Mouse (Mus musculus) limb, embryonic 12.5 days (tissue): ENCODE measurements around the gene Tmem206. TPM values are rescaled to one million over a fixed set of nuclear protein-coding genes. Genes with fewer than 3 reads are reported as not detected.

Source experiments
- ATAC-seq: fragments of 200-750 bp; cut with Nextera tagmentation; 2 replicates; pipeline ENCODE4 v1.8.0; 2017; ENCODE audit warnings: low read depth, moderate TSS enrichment; ENCODE audit not compliant: insufficient number of reproducible peaks, insufficient read depth, low FRiP score, low TSS enrichment
- H3K27ac ChIP-seq: fragments of 300-500 bp; sonication (generic); 2 replicates; pipeline ENCODE4 v1.5.1; 2016; ENCODE audit warnings: mild to moderate bottlenecking, moderate library complexity
- H3K27me3 ChIP-seq: fragments of 300-500 bp; sonication (generic); 2 replicates; pipeline ENCODE4 v1.6.1; 2016; ENCODE audit warnings: mild to moderate bottlenecking, moderate library complexity
- H3K36me3 ChIP-seq: fragments of 300-500 bp; sonication (generic); 2 replicates; pipeline ENCODE4 v1.6.1; 2016; ENCODE audit warnings: mild to moderate bottlenecking, moderate library complexity
- H3K4me1 ChIP-seq: fragments of 300-500 bp; sonication (generic); replicated peaks from 2 replicates; pipeline ENCODE4 v1.6.1; 2016
- H3K4me2 ChIP-seq: fragments of 300-500 bp; sonication (generic); 2 replicates; pipeline ENCODE4 v1.6.1; 2016; ENCODE audit warnings: mild to moderate bottlenecking, moderate library complexity
- H3K4me3 ChIP-seq: fragments of 300-500 bp; sonication (generic); replicated peaks from 2 replicates; pipeline ENCODE4 v1.5.1; 2016; ENCODE audit warnings: mild to moderate bottlenecking
- H3K9ac ChIP-seq: fragments of 300-500 bp; sonication (generic); replicated peaks from 2 replicates; pipeline ENCODE4 v1.6.1; 2016; ENCODE audit warnings: mild to moderate bottlenecking, moderate library complexity
- H3K9me3 ChIP-seq: fragments of 300-500 bp; sonication (generic); 2 replicates; pipeline ENCODE4 v1.6.1; 2016; ENCODE audit warnings: mild to moderate bottlenecking, moderate library complexity
- WGBS: fragments of 180-500 bp; shearing (Covaris S2); methylation state at CpG from one replicate; pipeline ENCODE4 v1.1.7; 2016; 5-methylcytosine and 5-hydroxymethylcytosine counted together
- polyA plus RNA-seq: library from polyadenylated mRNA; unstranded; fragments of >200 nt; fragmentation: Nextera tagmentation; extraction: Ambion mirVana; gene quantifications from 2 replicates; pipeline ENCODE4 v1.2.1, GENCODE M21; 2016

Gene Tmem206
- polyA plus RNA-seq, 1 experiment from 2014 or later, result 23.8 TPM

DNA sequence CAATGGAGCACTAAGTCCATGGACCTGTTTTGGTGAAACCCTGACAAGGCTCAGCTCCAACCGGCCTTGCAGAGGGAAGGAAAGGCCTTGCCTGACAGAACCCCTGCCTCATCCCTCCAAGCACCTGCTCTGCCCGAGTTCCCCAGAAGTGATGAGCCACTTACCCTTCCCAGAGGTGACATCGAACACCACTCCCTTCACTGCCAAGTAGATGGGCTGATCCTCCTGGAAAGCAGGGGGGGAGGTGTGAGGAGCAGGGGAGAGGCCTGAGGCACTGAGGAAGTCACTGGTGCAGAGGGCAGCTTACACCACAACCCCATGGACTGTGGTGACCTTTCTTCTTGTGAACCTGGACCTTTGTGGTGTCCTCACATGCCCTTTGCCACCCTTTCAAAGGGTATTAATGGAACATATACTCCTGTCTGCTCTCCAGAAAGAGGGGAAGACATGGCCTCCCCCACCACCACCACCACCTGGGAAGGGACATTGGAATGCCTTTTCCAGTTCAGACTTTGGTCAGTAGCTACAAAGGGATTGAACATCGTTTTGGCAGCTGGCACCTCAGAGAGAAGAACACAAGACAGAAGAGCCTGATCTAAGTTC lies 14.3 kb upstream of the Tmem206 start:
- Histone ChIP-seq H3K4me1 (no peaks in the 10 kb centered on the region), H3K36me3 (peaks cover 12% of the 10 kb centered on the region), H3K27ac (no peak overlapping the region), H3K4me3 (no peak overlapping the region), H3K9me3 (no peaks in the 10 kb centered on the region), H3K9ac (no peak overlapping the region), H3K27me3 (no peaks in the 10 kb centered on the region), H3K4me2 (no peak overlapping the region)
- no peak for ATAC-seq
- WGBS, result 75% methylated on average over 4 of the region's 4 CpGs

DNA sequence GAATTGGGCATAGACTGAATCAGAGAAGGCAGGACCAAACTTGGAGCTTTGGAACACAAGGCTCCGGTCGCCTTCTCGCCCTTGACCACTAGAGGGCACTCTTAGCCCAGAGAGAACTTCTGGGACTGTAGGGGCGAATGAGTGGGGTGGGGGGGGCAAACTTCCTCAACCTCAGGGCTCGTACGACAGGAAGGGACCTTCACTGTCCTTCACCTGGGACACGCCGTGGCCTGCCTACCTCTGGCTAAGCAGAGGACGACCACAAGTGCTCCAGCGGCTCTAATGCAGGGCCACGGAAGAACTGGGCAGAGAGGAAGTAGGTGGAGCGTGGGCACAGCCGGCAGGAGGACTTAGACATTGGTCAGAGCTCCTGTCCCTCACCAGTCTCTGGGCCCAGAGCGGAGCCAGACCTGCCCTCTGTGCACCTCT lies 13.2 kb upstream of the Tmem206 start:
- WGBS, result 2% methylated on average over 14 of the region's 14 CpGs

DNA sequence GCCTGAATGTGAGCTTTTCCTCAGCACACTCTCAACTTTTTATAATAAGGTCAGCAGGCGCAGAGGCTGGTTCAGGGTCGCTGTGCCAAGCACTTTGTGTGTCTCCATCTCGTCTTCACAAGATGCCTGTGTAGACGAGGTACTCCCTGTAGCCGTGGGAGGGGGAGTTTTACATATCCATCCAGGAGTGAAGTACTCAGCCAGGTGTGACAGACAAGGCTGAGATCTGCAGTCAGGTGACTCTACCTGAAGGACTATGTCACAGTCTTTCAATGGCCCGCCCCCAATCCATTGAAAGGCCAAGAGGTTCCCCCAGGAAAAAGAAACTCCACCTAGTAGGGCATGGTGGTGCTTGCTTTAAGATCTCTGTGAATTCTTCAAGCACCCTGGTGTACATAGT lies 12.6 kb upstream of the Tmem206 start:
- Histone ChIP-seq H3K9ac (peak overlapping the region; percentile 69; the same call in 1 of the 2 replicates), H3K9me3 (no peaks in the 10 kb centered on the region), H3K4me3 (peak overlapping the region; percentile 56), H3K4me2 (peak overlapping the region; percentile 58), H3K36me3 (peaks cover 6% of the 10 kb centered on the region), H3K27me3 (no peaks in the 10 kb centered on the region), H3K27ac (no peak overlapping the region), H3K4me1 (peaks cover 8% of the 10 kb centered on the region; the same call in 1 of the 2 replicates)
- WGBS, result 77% methylated on average over 6 of the region's 6 CpGs
- no peak for ATAC-seq

More for the DNA sequence above, 13.2 kb upstream of the Tmem206 start:
- Histone ChIP-seq H3K4me1 (peaks cover 6% of the 10 kb centered on the region; the same call in 1 of the 2 replicates), H3K27me3 (no peaks in the 10 kb centered on the region), H3K36me3 (peaks cover 11% of the 10 kb centered on the region), H3K4me2 (peak overlapping the region; percentile 58), H3K27ac (peak overlapping the region; percentile 64; the same call in 1 of the 2 replicates), H3K9ac (peak overlapping the region; percentile 69), H3K4me3 (peak overlapping the region; percentile 56), H3K9me3 (no peaks in the 10 kb centered on the region)
- peak; percentile 89 for ATAC-seq

DNA sequence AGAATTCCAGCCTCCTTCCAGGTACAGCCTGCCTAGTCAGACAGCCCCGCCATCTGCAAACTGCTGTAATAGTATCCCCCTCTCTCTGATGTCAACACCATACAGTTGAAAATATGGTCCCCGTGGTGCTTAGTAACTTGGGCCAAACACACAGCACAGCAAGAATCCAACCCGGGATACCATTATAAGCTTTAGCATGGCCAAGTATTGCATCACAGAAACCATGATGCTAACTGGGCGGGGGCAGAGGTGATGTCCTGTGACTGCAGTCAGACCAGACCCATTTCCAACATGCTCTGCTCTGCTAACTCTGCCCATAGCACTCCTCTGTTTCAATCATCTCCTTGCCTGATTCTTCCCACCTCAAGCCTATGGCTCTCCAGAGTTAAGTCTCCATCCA lies 11.8 kb upstream of the Tmem206 start:
- no peak overlapping the region for H3K9ac ChIP-seq
- H3K9me3 ChIP-seq, result no peaks in the 10 kb centered on the region
- no peaks in the 10 kb centered on the region for H3K27me3 ChIP-seq
- peaks cover 8% of the 10 kb centered on the region; the same call in 1 of the 2 replicates for H3K4me1 ChIP-seq
- peaks cover 4% of the 10 kb centered on the region; the same call in 1 of the 2 replicates for H3K36me3 ChIP-seq
- no peak for ATAC-seq
- no peak overlapping the region for H3K4me3 ChIP-seq
- H3K27ac ChIP-seq, result no peak overlapping the region
- WGBS, result 67% methylated on average over 4 of the region's 4 CpGs
- no peak overlapping the region for H3K4me2 ChIP-seq

DNA sequence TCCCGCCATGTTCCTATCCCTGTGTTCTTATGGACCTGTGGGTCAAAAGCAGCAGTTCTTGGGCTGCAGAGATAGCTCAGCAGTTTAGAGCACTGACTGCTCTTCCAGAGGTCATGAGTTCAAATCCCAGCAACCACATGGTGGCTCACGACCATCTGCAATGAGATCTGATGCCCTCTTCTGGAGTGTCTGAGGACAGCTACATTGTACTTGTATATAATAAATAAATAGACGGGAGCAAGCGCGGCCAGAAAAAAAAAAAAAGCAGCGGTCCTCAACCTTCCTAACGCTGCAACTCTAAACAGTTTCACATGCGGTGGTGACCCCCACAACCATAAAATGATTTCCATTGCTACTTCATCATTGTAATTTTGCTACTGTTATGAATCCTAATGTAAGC lies 8.9 kb upstream of the Tmem206 start:
- Histone ChIP-seq H3K36me3 (no peaks in the 10 kb centered on the region), H3K4me2 (peak overlapping the region; percentile 69), H3K9ac (no peak overlapping the region), H3K27me3 (no peaks in the 10 kb centered on the region), H3K4me1 (peaks cover 8% of the 10 kb centered on the region; the same call in 1 of the 2 replicates), H3K27ac (no peak overlapping the region), H3K4me3 (peak overlapping the region; percentile 83; the same call in 1 of the 2 replicates), H3K9me3 (no peaks in the 10 kb centered on the region)
- no peak for ATAC-seq
- 88% methylated on average over 8 of the region's 8 CpGs for WGBS

DNA sequence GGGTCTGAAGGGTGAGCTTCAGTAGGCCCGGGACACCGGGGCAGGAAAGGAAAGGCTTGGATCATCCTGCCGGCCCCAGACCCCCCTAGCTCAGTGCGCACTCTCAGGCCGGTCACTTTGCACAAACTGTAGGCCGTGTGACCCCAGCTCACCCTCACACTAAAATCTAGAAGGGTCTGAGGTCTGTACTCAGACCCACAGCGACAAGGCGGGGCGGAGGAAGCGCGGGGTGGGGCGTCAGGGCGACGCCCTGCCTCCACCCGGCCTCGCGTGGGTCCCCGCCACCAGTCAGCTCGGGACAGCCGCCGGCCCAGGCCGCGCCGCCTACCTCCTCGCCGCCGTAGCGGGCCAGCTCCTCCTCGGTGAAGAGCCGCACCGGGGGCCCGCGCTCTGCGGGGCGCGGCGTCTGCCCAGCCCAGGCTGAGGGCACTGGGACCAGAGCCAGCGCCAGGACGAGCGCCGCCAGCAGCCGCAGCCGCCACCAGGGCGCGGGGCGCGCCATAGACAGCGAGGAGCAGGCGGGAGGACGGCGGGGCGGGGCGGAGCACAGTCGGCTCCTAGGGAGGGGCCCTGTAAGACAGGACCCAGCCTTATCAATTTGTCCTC lies 8.0 kb upstream of the Tmem206 start, which contains the start of gene Nenf:
TSS of gene Nenf (minus strand) at position 604 of the 606 bp plus-strand sequence.
- H3K27ac ChIP-seq, result peak within 1 kb of the TSS; percentile 78
- ATAC-seq, result peak; percentile 80
- H3K4me2 ChIP-seq, result peak within 1 kb of the TSS; percentile 69
- no peaks in the 10 kb centered on the region for H3K9me3 ChIP-seq
- WGBS, result under 1% methylated on average over 53 of the region's 54 CpGs
- H3K36me3 ChIP-seq, result no peaks in the 10 kb centered on the region
- peak within 1 kb of the TSS; percentile 98 for H3K9ac ChIP-seq
- H3K27me3 ChIP-seq, result no peaks in the 10 kb centered on the region
- peak within 1 kb of the TSS; percentile 83 for H3K4me3 ChIP-seq
- peaks cover 8% of the 10 kb centered on the region; the same call in 1 of the 2 replicates for H3K4me1 ChIP-seq

DNA sequence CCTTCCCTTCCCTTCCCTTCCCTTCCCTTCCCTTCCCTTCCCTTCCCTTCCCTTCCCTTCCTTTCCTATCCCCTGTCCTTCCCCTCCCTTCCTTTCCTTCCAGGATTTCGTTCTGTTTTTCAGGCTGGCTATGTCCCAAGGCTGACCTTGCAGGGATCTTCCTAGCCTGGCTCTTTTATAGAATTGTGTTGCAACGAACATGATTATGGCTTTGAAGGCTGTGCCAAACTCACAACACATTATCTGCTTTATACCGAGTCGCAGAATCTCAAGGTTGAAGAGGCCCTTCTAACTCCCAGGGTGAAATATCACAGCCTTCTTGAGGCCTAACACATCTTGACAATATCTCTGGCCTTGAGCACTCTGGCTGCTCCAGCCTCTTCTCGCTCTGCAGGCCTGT lies 7.0 kb upstream of the Tmem206 start:
- Histone ChIP-seq H3K9me3 (no peaks in the 10 kb centered on the region), H3K9ac (no peak overlapping the region), H3K4me1 (peaks cover 8% of the 10 kb centered on the region; the same call in 1 of the 2 replicates), H3K36me3 (no peaks in the 10 kb centered on the region), H3K4me3 (no peak overlapping the region), H3K27ac (peak overlapping the region; percentile 3; the same call in 1 of the 2 replicates), H3K27me3 (no peaks in the 10 kb centered on the region), H3K4me2 (no peak overlapping the region)
- no peak for ATAC-seq
- 84% methylated on average over 5 of the region's 5 CpGs for WGBS

DNA sequence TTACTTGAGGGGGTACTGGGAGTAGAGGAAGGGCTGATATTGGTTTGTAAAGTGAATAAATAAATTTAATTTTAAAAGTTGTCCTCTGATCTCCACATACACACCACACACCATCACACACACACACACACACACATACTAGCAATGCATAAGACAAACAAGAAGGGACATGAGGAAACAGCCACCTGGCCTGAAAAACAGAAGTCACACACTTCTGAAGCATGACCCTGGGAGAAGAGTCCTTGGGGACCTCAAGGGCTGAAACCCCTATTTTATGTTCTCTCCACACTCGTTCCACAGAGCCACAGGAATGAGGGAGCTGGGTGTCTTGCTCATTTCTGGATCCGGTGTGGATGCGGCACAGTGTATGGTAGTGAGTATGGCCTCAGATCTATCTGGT lies 2.3 kb upstream of the Tmem206 start:
- 85% methylated on average over 3 of the region's 3 CpGs for WGBS
- ATAC-seq, result no peak
- H3K9me3 ChIP-seq, result no peaks in the 10 kb centered on the region

DNA sequence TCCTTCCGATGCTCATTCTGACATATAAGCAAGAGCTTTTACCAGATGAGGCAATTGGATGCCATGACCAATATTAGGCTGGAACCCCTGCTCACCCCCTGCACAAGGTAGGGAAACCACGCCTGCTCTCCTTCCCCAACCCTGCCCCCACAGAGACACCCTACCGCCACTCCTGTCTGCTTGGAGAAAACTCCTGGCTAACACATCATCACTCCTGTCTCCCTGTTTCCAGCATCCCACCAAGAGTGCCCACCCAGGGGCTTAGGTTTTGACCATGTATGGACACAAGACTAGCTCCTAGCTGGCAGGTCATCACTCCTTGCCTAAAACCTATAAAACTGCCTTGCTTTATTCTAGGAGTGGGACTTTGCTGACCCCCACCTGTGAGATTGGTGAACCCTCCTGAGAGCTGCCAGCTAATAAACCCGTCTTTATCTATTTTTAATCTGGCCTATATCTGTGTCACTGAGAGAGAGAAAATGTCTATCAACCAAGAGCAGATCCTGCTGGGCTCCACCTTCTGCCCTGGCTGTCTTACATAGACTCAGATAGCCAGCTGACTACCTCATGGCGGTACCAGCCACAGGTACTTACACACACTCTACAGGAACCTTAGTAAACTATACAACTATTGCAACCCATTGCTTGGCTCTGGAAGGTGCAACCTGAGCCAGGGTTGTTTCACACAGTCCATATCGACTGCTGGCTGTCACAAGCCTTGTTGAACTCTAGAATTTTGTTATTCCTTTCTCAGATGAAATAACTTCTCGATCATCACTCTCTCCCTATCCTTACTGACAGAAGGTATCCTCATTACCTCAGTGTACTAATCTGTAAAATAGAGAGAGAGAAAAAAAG lies 750 bp upstream of the Tmem206 start:
- no peak; the same call in 1 of the 2 replicates for ATAC-seq
- Histone ChIP-seq H3K27me3 (no peaks in the 10 kb centered on the region), H3K9ac (no peak overlapping the region), H3K27ac (no peak overlapping the region), H3K4me1 (peaks cover 20% of the 10 kb centered on the region; the same call in 1 of the 2 replicates), H3K36me3 (peaks cover 8% of the 10 kb centered on the region; the same call in 1 of the 2 replicates), H3K4me2 (peak overlapping the region; percentile 88), H3K4me3 (peak overlapping the region; percentile 87), H3K9me3 (no peaks in the 10 kb centered on the region)
- 85% methylated on average over 7 of the region's 7 CpGs for WGBS

More for the DNA sequence above, 2.3 kb upstream of the Tmem206 start:
- H3K27me3 ChIP-seq, result no peaks in the 10 kb centered on the region
- no peak overlapping the region for H3K4me2 ChIP-seq
- H3K4me3 ChIP-seq, result no peak overlapping the region
- H3K27ac ChIP-seq, result no peak overlapping the region
- H3K9ac ChIP-seq, result no peak overlapping the region
- H3K36me3 ChIP-seq, result peaks cover 2% of the 10 kb centered on the region; the same call in 1 of the 2 replicates
- H3K4me1 ChIP-seq, result peaks cover 17% of the 10 kb centered on the region; the same call in 1 of the 2 replicates

DNA sequence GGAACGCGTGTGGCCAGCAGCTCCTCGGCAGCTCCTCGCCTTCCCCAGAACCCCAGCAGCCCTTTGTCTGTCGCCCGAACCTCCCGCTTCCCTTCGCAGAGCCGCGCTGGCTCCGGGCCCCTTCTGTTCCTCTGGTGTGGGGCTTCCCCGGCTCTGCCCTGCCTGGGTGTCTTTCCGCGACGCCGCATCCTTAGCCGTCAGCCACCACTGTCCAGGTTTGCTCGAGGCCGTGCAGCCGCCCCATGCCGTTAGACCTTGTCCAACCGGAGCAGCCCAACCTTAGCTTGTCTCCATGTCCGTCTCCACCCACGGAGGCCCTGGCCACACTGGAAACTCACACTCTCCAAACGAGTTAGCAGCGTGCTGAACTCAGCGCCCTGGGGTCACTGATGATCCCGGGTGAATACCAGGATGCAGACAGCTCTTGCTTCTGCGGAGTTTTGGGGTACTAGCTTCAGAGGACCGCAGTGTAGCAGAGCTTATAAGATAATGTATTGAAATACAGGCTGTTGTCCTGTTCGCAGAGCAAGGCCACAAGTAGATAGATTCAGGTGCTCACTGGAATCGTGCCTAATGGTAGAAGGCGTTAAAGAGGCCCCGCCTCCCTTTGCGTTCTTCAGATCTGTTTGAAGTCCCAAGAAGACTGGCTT lies 646 bp downstream of the Tmem206 start:
- peaks cover 12% of the 10 kb centered on the region; the same call in 1 of the 2 replicates for H3K36me3 ChIP-seq
- no peaks in the 10 kb centered on the region for H3K27me3 ChIP-seq
- H3K4me1 ChIP-seq, result peaks cover 20% of the 10 kb centered on the region; the same call in 1 of the 2 replicates
- H3K4me2 ChIP-seq, result peak overlapping the region; percentile 88
- ATAC-seq, result peak; percentile 45
- peak overlapping the region; percentile 42; the same call in 1 of the 2 replicates for H3K27ac ChIP-seq
- peak overlapping the region; percentile 82 for H3K9ac ChIP-seq
- 2% methylated on average over 35 of the region's 35 CpGs for WGBS
- peak overlapping the region; percentile 87 for H3K4me3 ChIP-seq
- H3K9me3 ChIP-seq, result no peaks in the 10 kb centered on the region
